33 mouse cellular contexts compared by ENCODE assay signal in the genomic region with DNA sequence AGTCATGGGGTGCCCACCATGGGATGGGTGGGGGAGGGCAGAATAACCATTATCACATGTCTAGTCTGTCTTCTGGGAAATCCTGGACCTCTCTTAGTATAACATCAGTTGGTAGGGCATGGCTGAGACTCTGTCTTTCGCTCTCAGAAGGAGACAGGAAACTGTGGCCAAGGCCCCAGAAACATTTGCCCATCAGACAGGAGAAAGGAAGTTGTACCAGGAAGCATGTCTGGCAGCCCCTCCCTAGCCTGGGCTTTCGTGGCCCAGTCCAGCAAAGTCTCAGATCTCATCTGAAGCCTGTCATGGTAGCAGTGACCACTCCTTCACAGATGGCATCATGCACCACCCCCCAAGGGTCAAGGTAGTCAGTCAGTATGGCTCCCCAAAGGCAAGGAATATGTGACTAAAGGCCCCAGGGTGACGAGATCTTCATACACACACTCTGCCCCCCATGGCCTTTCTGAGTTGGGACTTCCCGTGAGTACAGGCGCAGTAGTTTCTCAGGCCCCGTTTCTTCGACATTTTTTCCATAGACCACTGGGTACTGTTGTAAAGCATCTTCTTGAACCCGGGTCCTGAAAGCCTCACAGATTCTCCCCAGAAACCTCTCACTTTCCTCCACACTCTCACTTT. TPM values are rescaled to one million over a fixed set of nuclear protein-coding genes. Genes with fewer than 3 reads are reported as not detected.
A peak's percentile ranks its signal among the peaks of the same experiment; 100 is the strongest.
DNase-seq lines count a peak whose midpoint lies in the region; ATAC-seq lines count a peak whose summit lies in the region.
"Had no signal": no experiment of that assay in that cellular context is flagged by ENCODE, and none has a peak within 500 bp of the region (broad histone marks: within the 10 kb centered on the region; RNA-seq: fewer than 3 reads in every experiment).

No protein-coding gene starts in this region.

- peak; percentile 50 for ATAC-seq in inflammation-experienced regulatory T-cells, adult 6 months
- ATAC-seq: forebrain, embryonic 13.5 days; forebrain, embryonic 16.5 days; intestine, embryonic 16.5 days; Patski had no signal

- DNase-seq in CD4-positive, CD25-positive, alpha-beta regulatory T cell, adult 2 months (ENCODE audit: low read depth, low spot score), result peak; percentile 41
- DNase-seq in T-cell, adult 2 months (ENCODE audit: low spot score), result peak; percentile 31
- no peak for DNase-seq in embryo, embryonic 10.5 days (ENCODE audit: low spot score)
- DNase-seq in heart, postnatal 4 days, result no peak
- no peak for DNase-seq in gastrocnemius, postnatal 10 days
- DNase-seq: adrenal gland, adult 2 months; adrenal gland, postnatal 14 days; cerebellum, adult 11 months; cerebellum, adult 2 months; cerebellum, adult 9-11 months; cerebellum, postnatal 25 days; gastrocnemius, adult 2 months; gastrocnemius, postnatal 25 days; heart, adult 18-20 months; heart, postnatal 10 days; kidney, adult 18-20 months had no signal

RNA-seq across cellular contexts. Expression of a gene that starts 15.7 kb away (rescaled TPM):
- polyA plus RNA-seq in inflammation-experienced regulatory T-cells, adult 6 months (2017; shearing (Covaris generic)), result not detected
- total RNA-seq in heart, postnatal 4 days (2021), result 1 to 10 TPM in 1 of 2 experiments, under 1 TPM in 1; 0.50 to 1.2 TPM
- 10 to 100 TPM; 21.3 to 21.6 TPM for total RNA-seq in gastrocnemius, postnatal 10 days (2021)
- polyA plus RNA-seq: G1E had no signal

RNA-seq across cellular contexts. Expression of a gene that starts 20.9 kb away (rescaled TPM):
- not detected for polyA plus RNA-seq in inflammation-experienced regulatory T-cells, adult 6 months (2017; shearing (Covaris generic))
- total RNA-seq in heart, postnatal 4 days (2021), result not detected
- not detected for total RNA-seq in gastrocnemius, postnatal 10 days (2021)
- total RNA-seq: adrenal gland, adult 2 months; adrenal gland, postnatal 14 days; adrenal gland, postnatal 4 days; gastrocnemius, adult 2 months; gastrocnemius, postnatal 25 days; heart, adult 18-20 months; heart, postnatal 10 days; hematopoietic stem cell, adult 5-6 weeks had no signal
- polyA plus RNA-seq: adrenal gland, adult 2 months; cerebellum, adult 2 months; cortical plate, adult 2 months; embryonic facial prominence, embryonic 11.5 days; embryonic facial prominence, embryonic 14.5 days; forebrain, embryonic 10.5 days; forebrain, embryonic 13.5 days; forebrain, embryonic 16.5 days; G1E; gonadal fat pad, adult 2 months; heart, embryonic 12.5 days; heart, embryonic 15.5 days; hindbrain, embryonic 12.5 days; hindbrain, embryonic 15.5 days; intestine, embryonic 16.5 days; Patski had no signal

RNA-seq across cellular contexts. Expression of a gene that starts 38.5 kb away (rescaled TPM):
- polyA plus RNA-seq in inflammation-experienced regulatory T-cells, adult 6 months (2017; shearing (Covaris generic)), result 1 to 10 TPM in 2 of 3 experiments, not detected in 1; 1.2 to 2.8 TPM
- total RNA-seq in heart, postnatal 4 days (2021), result not detected
- not detected for total RNA-seq in gastrocnemius, postnatal 10 days (2021)
- total RNA-seq: adrenal gland, adult 2 months; adrenal gland, postnatal 14 days; adrenal gland, postnatal 4 days; gastrocnemius, adult 2 months; gastrocnemius, postnatal 25 days; heart, adult 18-20 months; heart, postnatal 10 days; hematopoietic stem cell, adult 5-6 weeks had no signal
- polyA plus RNA-seq: adrenal gland, adult 2 months; cerebellum, adult 2 months; cortical plate, adult 2 months; embryonic facial prominence, embryonic 11.5 days; embryonic facial prominence, embryonic 14.5 days; forebrain, embryonic 10.5 days; forebrain, embryonic 13.5 days; forebrain, embryonic 16.5 days; G1E; gonadal fat pad, adult 2 months; heart, embryonic 12.5 days; heart, embryonic 15.5 days; hindbrain, embryonic 12.5 days; hindbrain, embryonic 15.5 days had no signal

Comparison
In these comparisons a context has a peak if more than half of its experiments do, and no peak if none do; other contexts are left out.
1. DNase-seq: peak in CD4-positive, CD25-positive, alpha-beta regulatory T cell, adult 2 months (single experiment) and T-cell, adult 2 months (single experiment); none in embryo, embryonic 10.5 days (single experiment), heart, postnatal 4 days (single experiment) and gastrocnemius, postnatal 10 days (single experiment).
2. RNA of a gene that starts 15.7 kb away (total RNA-seq): 21.3 to 21.6 TPM in gastrocnemius, postnatal 10 days; 0.50 to 1.2 TPM in heart, postnatal 4 days; every median in the first group is over 10 times any median in the second.